In genomic region chr9:83648733-83649132, GRCm38 (mm10) we compare ENCODE assay signal across 19 mouse cellular contexts.
DNase-seq lines count a peak whose midpoint lies in the region; ATAC-seq lines count a peak whose summit lies in the region.
"Had no signal": no experiment of that assay in that cellular context is flagged by ENCODE, and none has a peak within 500 bp of the region (broad histone marks: within the 10 kb centered on the region; RNA-seq: fewer than 3 reads in every experiment).

No protein-coding gene starts in this region.

- H3K36me3 ChIP-seq in forebrain, embryonic 13.5 days (ENCODE audit: poor library complexity, severe bottlenecking), result no peaks in the 10 kb centered on the region
- H3K36me3 ChIP-seq in forebrain, embryonic 10.5 days (replicated peaks), result no peaks in the 10 kb centered on the region
- no peaks in the 10 kb centered on the region for H3K36me3 ChIP-seq in limb, embryonic 12.5 days
- no peaks in the 10 kb centered on the region for H3K36me3 ChIP-seq in limb, embryonic 10.5 days
- no peaks in the 10 kb centered on the region for H3K36me3 ChIP-seq in midbrain, embryonic 11.5 days (ENCODE audit: control insufficient read depth, insufficient read depth, low read length)
- H3K36me3 ChIP-seq: heart, embryonic 10.5 days; lung, embryonic 15.5 days had no signal

- DNase-seq in forebrain, embryonic 10.5 days (ENCODE audit: extremely low spot score, low spot score), result no peak
- no peak for DNase-seq in limb, embryonic 10.5 days (ENCODE audit: low spot score)
- DNase-seq in midbrain, embryonic 11.5 days (ENCODE audit: low spot score, missing footprints), result no peak
- DNase-seq in retina, embryonic 14.5 days (ENCODE audit: low spot score), result peak; percentile 69
- no peak for DNase-seq in gastrocnemius, postnatal 14 days
- DNase-seq: cerebellum, adult 8-10 months; gastrocnemius, postnatal 36 days; heart, postnatal 10 days; kidney, adult 18-20 months; right cerebral cortex, postnatal 4 days; thymus, adult 2 months had no signal

- no peaks in the 10 kb centered on the region for H3K9me3 ChIP-seq in forebrain, embryonic 13.5 days (replicated peaks)
- H3K9me3 ChIP-seq in forebrain, embryonic 10.5 days, result no peaks in the 10 kb centered on the region
- H3K9me3 ChIP-seq in limb, embryonic 12.5 days, result no peaks in the 10 kb centered on the region
- H3K9me3 ChIP-seq in limb, embryonic 10.5 days (replicated peaks), result no peaks in the 10 kb centered on the region
- no peaks in the 10 kb centered on the region for H3K9me3 ChIP-seq in midbrain, embryonic 11.5 days (ENCODE audit: control insufficient read depth, low read length)
- H3K9me3 ChIP-seq: heart, embryonic 10.5 days; lung, embryonic 15.5 days had no signal

- ATAC-seq in forebrain, embryonic 13.5 days, result 0 out of 2 replicates have a peak, but pooled peaks have one; percentile 9
- ATAC-seq in limb, embryonic 12.5 days (ENCODE audit: insufficient number of reproducible peaks, insufficient read depth, low FRiP score, low TSS enrichment, low read depth), result no peak
- peak; percentile 47 for ATAC-seq in midbrain, embryonic 11.5 days (ENCODE audit: low FRiP score)
- ATAC-seq in erythroid progenitor cell, adult 5-6 weeks (replicated peaks; ENCODE audit: low FRiP score, poor library complexity, severe bottlenecking), result no peak

- WGBS in forebrain, embryonic 13.5 days, result 25% methylated on average over 3 of the region's 3 CpGs
- 29% methylated on average over 3 of the region's 3 CpGs for WGBS in forebrain, embryonic 10.5 days
- 39% methylated on average over 3 of the region's 3 CpGs for WGBS in limb, embryonic 12.5 days
- WGBS in limb, embryonic 10.5 days, result 42% methylated on average over 3 of the region's 3 CpGs
- WGBS in midbrain, embryonic 11.5 days, result 26% methylated on average over 3 of the region's 3 CpGs

- intact Hi-C loops in gastrocnemius, postnatal 14 days (cut with DNase I; ENCODE audit: low total_unique reads), result no loop called here

- peaks cover 17% of the 10 kb centered on the region for H3K4me1 ChIP-seq in forebrain, embryonic 13.5 days
- peaks cover 20% of the 10 kb centered on the region for H3K4me1 ChIP-seq in forebrain, embryonic 10.5 days
- H3K4me1 ChIP-seq in limb, embryonic 12.5 days (replicated peaks), result peaks cover 11% of the 10 kb centered on the region
- H3K4me1 ChIP-seq in limb, embryonic 10.5 days, result peaks cover 23% of the 10 kb centered on the region
- no peaks in the 10 kb centered on the region for H3K4me1 ChIP-seq in midbrain, embryonic 11.5 days (ENCODE audit: control insufficient read depth, insufficient read depth, low read length)
- H3K4me1 ChIP-seq: heart, embryonic 10.5 days had no signal

- no peak overlapping the region for H3K9ac ChIP-seq in forebrain, embryonic 13.5 days
- no peak overlapping the region for H3K9ac ChIP-seq in limb, embryonic 12.5 days (replicated peaks)
- H3K9ac ChIP-seq in midbrain, embryonic 11.5 days (ENCODE audit: low read length), result no peak overlapping the region
- H3K9ac ChIP-seq: liver, embryonic 14.5 days; lung, embryonic 15.5 days had no signal

- no peaks in the 10 kb centered on the region for H3K27me3 ChIP-seq in forebrain, embryonic 13.5 days
- H3K27me3 ChIP-seq in forebrain, embryonic 10.5 days (ENCODE audit: poor library complexity, severe bottlenecking), result peaks cover under 1% of the 10 kb centered on the region; the same call in 1 of the 2 replicates
- H3K27me3 ChIP-seq in limb, embryonic 12.5 days, result no peaks in the 10 kb centered on the region
- H3K27me3 ChIP-seq in limb, embryonic 10.5 days (ENCODE audit: low read depth, poor library complexity, severe bottlenecking), result no peaks in the 10 kb centered on the region
- H3K27me3 ChIP-seq in midbrain, embryonic 11.5 days (ENCODE audit: control insufficient read depth, insufficient read depth, low read length), result no peaks in the 10 kb centered on the region
- H3K27me3 ChIP-seq: CH12.LX; lung, embryonic 15.5 days had no signal

- H3K27ac ChIP-seq in forebrain, embryonic 13.5 days, result peak overlapping the region; percentile 72
- no peak overlapping the region for H3K27ac ChIP-seq in forebrain, embryonic 10.5 days
- H3K27ac ChIP-seq in limb, embryonic 12.5 days, result 0 out of 2 replicates have a peak overlapping the region, but pooled peaks have one; percentile 23
- no peak overlapping the region for H3K27ac ChIP-seq in limb, embryonic 10.5 days
- peak overlapping the region; percentile 51 for H3K27ac ChIP-seq in midbrain, embryonic 11.5 days (ENCODE audit: low read depth, low read length)
- H3K27ac ChIP-seq: heart, embryonic 10.5 days; kidney, postnatal 0 days; liver, embryonic 14.5 days; lung, embryonic 15.5 days had no signal

- H3K4me2 ChIP-seq in forebrain, embryonic 13.5 days, result no peak overlapping the region
- H3K4me2 ChIP-seq in limb, embryonic 12.5 days, result no peak overlapping the region
- no peak overlapping the region for H3K4me2 ChIP-seq in midbrain, embryonic 11.5 days
- H3K4me2 ChIP-seq: lung, embryonic 15.5 days had no signal

- no peak overlapping the region for H3K4me3 ChIP-seq in forebrain, embryonic 13.5 days
- H3K4me3 ChIP-seq in forebrain, embryonic 10.5 days, result no peak overlapping the region
- H3K4me3 ChIP-seq in limb, embryonic 12.5 days (replicated peaks), result no peak overlapping the region
- no peak overlapping the region for H3K4me3 ChIP-seq in limb, embryonic 10.5 days
- H3K4me3 ChIP-seq in midbrain, embryonic 11.5 days (ENCODE audit: low read depth, low read length), result no peak overlapping the region
- H3K4me3 ChIP-seq: heart, embryonic 10.5 days; lung, embryonic 15.5 days had no signal

Comparison
In these comparisons a context has a peak if more than half of its experiments do, and no peak if none do; other contexts are left out.
1. H3K27ac ChIP-seq: peak in forebrain, embryonic 13.5 days (single experiment), limb, embryonic 12.5 days (single experiment) and midbrain, embryonic 11.5 days (single experiment); none in forebrain, embryonic 10.5 days (single experiment) and limb, embryonic 10.5 days (single experiment).
2. ATAC-seq: peak in forebrain, embryonic 13.5 days (single experiment) and midbrain, embryonic 11.5 days (single experiment); none in limb, embryonic 12.5 days (single experiment) and erythroid progenitor cell, adult 5-6 weeks (single experiment).